Mouse (Mus musculus) E14TG2a.4 (cell line): ENCODE results near the gene Notch2.

Experiments
- CTCF ChIP-seq: conservative IDR thresholded peaks from 2 replicates; pipeline ENCODE4 v1.5.1; 2014; ENCODE audit warnings: low read length
- NANOG ChIP-seq: IDR thresholded peaks from 2 replicates; pipeline ENCODE4 v1.6.1; 2014; ENCODE audit warnings: borderline replicate concordance, low read length, mixed read lengths
- POU5F1 ChIP-seq: IDR thresholded peaks from 2 replicates; pipeline ENCODE4 v1.6.1; 2014; ENCODE audit warnings: low read length, borderline replicate concordance

GRCm38 (mm10) chr3:98036161-98036560, 22.8 kb downstream of the Notch2 start:
- no peak for TF ChIP-seq CTCF
- TF ChIP-seq POU5F1, result no peak
- no peak for TF ChIP-seq NANOG
